Mouse (Mus musculus) liver, embryonic 11.5 days (tissue): Measurements from ENCODE around the gene Fuca1. TPM values are rescaled to one million over a fixed set of nuclear protein-coding genes. Genes with fewer than 3 reads are reported as not detected.

Source experiments
- ATAC-seq: fragments of 200-750 bp; cut with Nextera tagmentation; replicated peaks from 2 replicates; pipeline ENCODE4 v1.8.0; 2017; ENCODE audit warnings: moderate number of reproducible peaks, mild to moderate bottlenecking, moderate TSS enrichment, moderate library complexity; ENCODE audit not compliant: low FRiP score
- DNase-seq: peaks from one replicate; pipeline ENCODE4 v3.0.0-alpha.2; 2017; ENCODE audit warnings: low spot score
- H3K27ac ChIP-seq: fragments of 300-500 bp; sonication (generic); 2 replicates; pipeline ENCODE4 v1.5.1; 2014; ENCODE audit warnings: mild to moderate bottlenecking, low read depth, low read length, control low read depth
- H3K27me3 ChIP-seq: fragments of 300-500 bp; sonication (generic); replicated peaks from 2 replicates; pipeline ENCODE4 v1.6.1; 2014; ENCODE audit warnings: low read length, mixed read lengths; ENCODE audit not compliant: control insufficient read depth, insufficient read depth
- H3K36me3 ChIP-seq: fragments of 300-500 bp; sonication (generic); 2 replicates; pipeline ENCODE4 v1.6.1; 2014; ENCODE audit warnings: mild to moderate bottlenecking, low read length, moderate library complexity, mixed read lengths; ENCODE audit not compliant: control insufficient read depth, insufficient read depth
- H3K4me1 ChIP-seq: fragments of 300-500 bp; sonication (generic); replicated peaks from 2 replicates; pipeline ENCODE4 v1.6.1; 2014; ENCODE audit warnings: low read length, mixed read lengths; ENCODE audit not compliant: control insufficient read depth, insufficient read depth
- H3K4me2 ChIP-seq: fragments of 300-500 bp; sonication (generic); 2 replicates; pipeline ENCODE4 v1.6.1; 2014; ENCODE audit warnings: mild to moderate bottlenecking, control low read depth, moderate library complexity
- H3K4me3 ChIP-seq: fragments of 300-500 bp; sonication (generic); 2 replicates; pipeline ENCODE4 v1.5.1; 2014; ENCODE audit warnings: low read depth, low read length, control low read depth
- H3K9ac ChIP-seq: fragments of 300-500 bp; sonication (generic); 2 replicates; pipeline ENCODE4 v1.6.1; 2014; ENCODE audit warnings: low read depth, low read length, control low read depth
- H3K9me3 ChIP-seq: fragments of 300-500 bp; sonication (generic); 2 replicates; pipeline ENCODE4 v1.6.1; 2016; ENCODE audit warnings: low read length, inconsistent platforms, mixed read lengths; ENCODE audit not compliant: control insufficient read depth
- WGBS: fragments of 180-500 bp; shearing (Covaris S2); extraction: QIAGEN DNeasy Blood & Tissue Kit; methylation state at CpG from one replicate; pipeline ENCODE4 v1.1.7; 2014; 5-methylcytosine and 5-hydroxymethylcytosine counted together
- polyA plus RNA-seq: library from polyadenylated mRNA; unstranded; fragments of >200 nt; fragmentation: Nextera tagmentation; extraction: Ambion mirVana; gene quantifications from 2 replicates; pipeline ENCODE4 v1.2.1, GENCODE M21; 2014

Fuca1 gene
- polyA plus RNA-seq, 1 experiment from 2014 or later, result 39.6 TPM

DNA sequence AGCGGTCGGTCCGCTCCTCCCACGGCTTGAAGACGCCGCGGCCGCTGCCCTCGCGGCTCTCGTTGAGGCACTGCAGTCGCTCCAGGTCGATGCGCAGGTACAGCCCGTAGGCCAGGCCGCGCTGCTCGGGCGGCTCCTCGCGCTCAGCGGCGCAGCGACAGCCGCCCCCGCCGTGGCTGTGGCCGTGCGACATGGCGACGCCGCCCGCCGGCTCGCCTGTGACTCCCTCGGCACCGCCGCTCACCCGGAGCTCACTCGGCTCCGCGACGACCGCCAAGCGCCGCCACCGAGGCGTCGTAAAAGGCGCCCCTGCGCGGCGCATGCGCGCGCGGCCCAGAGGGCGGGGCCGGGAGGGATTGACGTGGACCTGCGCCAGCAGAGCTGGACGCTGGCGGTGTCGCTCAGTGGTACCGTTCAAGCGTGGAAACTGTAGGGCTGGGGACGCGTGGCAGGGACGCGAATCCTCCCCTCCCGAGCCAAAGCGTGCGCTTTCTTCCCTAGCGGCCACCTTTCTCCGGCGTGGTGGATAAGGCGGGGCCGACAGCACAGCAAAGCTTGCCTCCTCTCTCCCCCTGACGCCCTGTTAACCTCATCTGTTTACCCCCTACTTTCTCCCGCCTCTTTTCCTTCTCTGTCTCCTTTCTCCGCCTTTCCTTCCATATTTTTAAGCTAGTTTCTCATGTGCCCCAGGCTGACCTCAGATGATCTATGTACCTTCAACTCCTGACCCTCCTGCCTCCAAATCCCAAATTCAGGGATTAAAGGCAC is 66.6 kb downstream of the Fuca1 start, which contains the start of gene Pithd1:
Gene Pithd1 (minus strand): TSS at position 322 of the 768 bp plus-strand sequence.
- peak within 1 kb of the TSS; percentile 85 for H3K27ac ChIP-seq
- ATAC-seq (peak; percentile 87), DNase-seq (peak; percentile 95)
- H3K9me3 ChIP-seq, result no peaks in the 10 kb centered on the region
- H3K9ac ChIP-seq, result peak within 1 kb of the TSS; percentile 99
- peaks cover 15% of the 10 kb centered on the region for H3K36me3 ChIP-seq
- H3K4me1 ChIP-seq, result peaks cover 21% of the 10 kb centered on the region
- H3K4me3 ChIP-seq, result peak within 1 kb of the TSS; percentile 77
- under 1% methylated on average over 63 of the region's 81 CpGs for WGBS
- H3K4me2 ChIP-seq, result peak within 1 kb of the TSS; percentile 87
- H3K27me3 ChIP-seq, result no peaks in the 10 kb centered on the region

DNA sequence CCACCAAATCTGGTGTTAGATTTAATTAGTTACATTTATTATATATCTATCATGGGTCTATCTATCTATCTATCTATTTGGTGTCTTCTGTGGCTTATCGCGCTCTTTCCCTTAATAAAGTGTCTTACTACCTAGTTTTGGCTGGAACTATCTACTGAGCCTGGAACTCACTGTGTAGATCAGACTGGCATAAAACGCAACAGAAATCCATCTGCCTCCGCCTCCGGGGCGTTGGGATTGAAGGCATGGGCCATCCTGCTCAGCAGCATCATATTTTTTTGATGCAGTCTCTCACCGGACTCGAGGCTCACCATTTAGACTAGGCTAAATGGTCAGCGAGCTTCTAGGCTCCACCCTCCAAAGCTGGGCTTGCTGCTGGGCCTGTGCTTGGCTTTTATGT is 67.2 kb downstream of the Fuca1 start:
- Histone ChIP-seq H3K4me2 (peak overlapping the region; percentile 87), H3K4me1 (peaks cover 21% of the 10 kb centered on the region), H3K9me3 (no peaks in the 10 kb centered on the region), H3K4me3 (peak overlapping the region; percentile 77), H3K36me3 (peaks cover 14% of the 10 kb centered on the region), H3K27me3 (no peaks in the 10 kb centered on the region), H3K9ac (peak overlapping the region; percentile 99), H3K27ac (peak overlapping the region; percentile 85)
- ATAC-seq, result no peak
- DNase-seq, result no peak
- WGBS, result 68% methylated on average over 9 of the region's 9 CpGs

Other genes with a start within 250 kb of the Fuca1 start
- 0.07 and 0.13 TPM in 2 replicates for gene Ifnlr1, start 234.4 kb upstream of the Fuca1 start, polyA plus RNA-seq
- 0.10 and 0.49 TPM in 2 replicates for gene Il22ra1, start 192.6 kb upstream of the Fuca1 start, polyA plus RNA-seq
- 0.11 TPM in 1 of 2 replicates, not detected in the other for gene Myom3, start 161.0 kb upstream of the Fuca1 start, polyA plus RNA-seq
- 233 and 249 TPM in 2 replicates for gene Srsf10, start 65.0 kb upstream of the Fuca1 start, polyA plus RNA-seq
- 133 and 147 TPM in 2 replicates for gene Pnrc2, start 46.9 kb upstream of the Fuca1 start, polyA plus RNA-seq
- gene Cnr2, start 25.3 kb upstream of the Fuca1 start, polyA plus RNA-seq, result 6.3 and 7.1 TPM in 2 replicates
- gene Hmgcl, start 25.7 kb downstream of the Fuca1 start, polyA plus RNA-seq, result 97.1 and 104 TPM in 2 replicates
- gene Gale, start 43.0 kb downstream of the Fuca1 start, polyA plus RNA-seq, result 47.7 and 49.8 TPM in 2 replicates
- gene Lypla2, start 51.9 kb downstream of the Fuca1 start, polyA plus RNA-seq, result 104 and 106 TPM in 2 replicates
- 96.9 and 106 TPM in 2 replicates for gene Pithd1, start 66.5 kb downstream of the Fuca1 start, polyA plus RNA-seq
- 48.6 and 51.6 TPM in 2 replicates for gene Eloa, start 101.0 kb downstream of the Fuca1 start, polyA plus RNA-seq
- 567 and 611 TPM in 2 replicates for gene Rpl11, start 132.7 kb downstream of the Fuca1 start, polyA plus RNA-seq
- gene Id3, start 222.8 kb downstream of the Fuca1 start, polyA plus RNA-seq, result 191 and 200 TPM in 2 replicates